Mouse (Mus musculus): ENCODE measurements at regions not wholly inside any gene's neighbourhood (a gene's known extent, or its start where the extent isn't known, plus 50 kb on each side); places are given as distances from the start of the nearest gene placed in this dataset.
A peak's percentile ranks its signal among the peaks of the same experiment; 100 is the strongest.

DNA sequence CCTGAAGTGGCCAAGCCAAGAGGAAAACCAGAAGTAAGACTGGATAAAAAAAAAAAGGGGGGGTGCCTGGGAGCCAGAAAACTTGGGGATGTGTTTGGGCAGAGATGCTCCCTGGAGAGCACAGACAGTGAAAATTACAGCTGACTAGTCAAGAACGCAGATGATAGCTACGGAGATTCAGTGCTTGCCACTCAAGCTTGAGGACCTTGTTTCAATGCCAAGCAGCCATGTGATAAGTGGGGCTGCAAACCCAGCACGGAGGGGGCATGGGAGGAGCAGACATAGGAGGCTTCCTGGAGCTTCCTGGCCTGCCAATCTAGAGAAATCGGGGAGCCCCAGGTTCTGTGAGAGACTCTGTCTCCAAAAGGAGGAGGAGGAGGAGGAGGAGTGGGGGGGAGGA, 223.7 kb downstream of the Setd4 start:
- 79% methylated on average over 4 of the region's 4 CpGs for WGBS
- H3K27ac ChIP-seq: no peak overlapping the region
- no peak for ATAC-seq (ENCODE audit: low FRiP score, low read depth)

DNA sequence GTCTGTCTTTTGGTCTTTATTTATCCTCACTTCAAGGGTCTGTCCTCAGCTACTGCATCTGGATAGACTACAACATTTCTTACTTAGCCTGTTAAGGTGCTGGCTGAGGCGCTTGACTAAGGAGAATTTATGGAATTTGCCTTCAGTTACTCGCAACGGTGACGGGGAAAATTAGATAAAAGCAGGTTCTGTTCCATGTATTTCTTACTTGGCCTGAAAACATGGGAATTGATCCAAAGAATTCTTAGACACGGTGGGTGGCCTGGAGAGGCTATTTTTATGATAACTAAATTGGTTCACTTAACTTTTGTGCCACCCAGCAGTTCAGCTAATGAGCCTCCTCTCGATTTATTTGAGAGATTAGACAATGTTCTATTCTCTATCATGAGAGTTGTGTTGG, 224.3 kb downstream of the Setd4 start:
- no peak overlapping the region for H3K4me2 ChIP-seq (replicated peaks)
- H3K36me3 ChIP-seq: no peaks in the 10 kb centered on the region
- peaks cover 3% of the 10 kb centered on the region; the same call in 1 of the 2 replicates for H3K27me3 ChIP-seq
- ATAC-seq (ENCODE audit: low FRiP score, low read depth): no peak
- H3K27ac ChIP-seq: no peak overlapping the region
- no peak overlapping the region for H3K4me3 ChIP-seq
- H3K9ac ChIP-seq: no peak overlapping the region
- 45% methylated on average over 6 of the region's 6 CpGs for WGBS
- no peaks in the 10 kb centered on the region for H3K9me3 ChIP-seq
- peaks cover 25% of the 10 kb centered on the region for H3K4me1 ChIP-seq

More for the DNA sequence above, 223.7 kb downstream of the Setd4 start:
- no peak overlapping the region for H3K9ac ChIP-seq
- no peaks in the 10 kb centered on the region for H3K36me3 ChIP-seq
- H3K4me3 ChIP-seq: no peak overlapping the region
- H3K27me3 ChIP-seq: peaks cover 3% of the 10 kb centered on the region; the same call in 1 of the 2 replicates
- peaks cover 25% of the 10 kb centered on the region for H3K4me1 ChIP-seq
- H3K9me3 ChIP-seq: no peaks in the 10 kb centered on the region
- H3K4me2 ChIP-seq (replicated peaks): no peak overlapping the region

DNA sequence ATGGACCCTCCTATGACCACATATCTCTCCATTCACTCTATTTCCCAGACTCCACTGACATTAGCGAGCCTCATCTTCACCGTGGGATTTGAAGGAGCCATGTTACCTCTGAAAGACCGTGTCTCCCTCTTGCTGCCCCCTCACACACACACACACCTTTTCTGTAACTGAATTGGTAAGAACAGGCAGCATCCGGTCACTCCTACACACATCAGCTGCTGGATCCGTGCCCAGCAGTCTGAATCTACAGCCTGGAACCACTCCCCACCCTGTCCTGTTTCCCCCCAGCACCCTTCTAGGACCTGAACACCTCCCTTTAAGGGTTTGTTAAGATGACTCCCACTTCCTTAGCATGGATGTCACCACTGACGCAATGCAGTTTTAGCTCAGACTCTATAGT, 229.2 kb downstream of the Setd4 start:
- no peak overlapping the region for H3K4me2 ChIP-seq (replicated peaks)
- H3K4me3 ChIP-seq: no peak overlapping the region
- no peaks in the 10 kb centered on the region for H3K36me3 ChIP-seq
- H3K9ac ChIP-seq: no peak overlapping the region
- H3K9me3 ChIP-seq: no peaks in the 10 kb centered on the region
- ATAC-seq (ENCODE audit: low FRiP score, low read depth): no peak
- H3K4me1 ChIP-seq: peaks cover 19% of the 10 kb centered on the region
- 77% methylated on average over 6 of the region's 6 CpGs for WGBS
- H3K27me3 ChIP-seq: 0 out of 2 replicates have a peak, but pooled peaks cover 7% of the 10 kb centered on the region
- H3K27ac ChIP-seq: no peak overlapping the region

DNA sequence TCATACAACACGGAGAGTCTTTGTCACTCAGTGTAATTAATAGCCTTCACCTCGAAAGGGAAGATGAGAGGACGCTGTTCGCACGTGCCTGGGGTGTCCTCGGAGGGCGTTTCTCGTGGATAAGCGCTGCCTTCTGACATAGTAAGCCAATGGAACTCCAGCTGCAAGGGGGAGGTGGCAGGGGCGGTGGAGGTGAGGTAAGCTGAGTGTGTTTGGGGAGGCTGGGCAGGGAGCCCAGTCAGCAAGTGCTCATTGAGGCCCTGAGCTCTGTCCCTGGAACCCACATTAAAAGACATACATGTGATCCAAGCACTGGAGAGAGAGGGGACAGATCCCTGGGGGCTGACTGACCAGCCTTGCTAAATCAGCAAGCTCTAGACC, 234.1 kb downstream of the Setd4 start:
- Histone ChIP-seq H3K36me3 (no peaks in the 10 kb centered on the region), H3K9ac (no peak overlapping the region), H3K27me3 (0 out of 2 replicates have a peak, but pooled peaks cover 7% of the 10 kb centered on the region), H3K9me3 (no peaks in the 10 kb centered on the region), H3K4me1 (peaks cover 33% of the 10 kb centered on the region), H3K4me3 (no peak overlapping the region), H3K27ac (peak overlapping the region; percentile 69; the same call in 1 of the 2 replicates), H3K4me2 (replicated peaks) (peak overlapping the region; percentile 34)
- 57% methylated on average over 10 of the region's 10 CpGs for WGBS
- peak; percentile 37; the same call in 1 of the 2 replicates for ATAC-seq (ENCODE audit: low FRiP score, low read depth)

DNA sequence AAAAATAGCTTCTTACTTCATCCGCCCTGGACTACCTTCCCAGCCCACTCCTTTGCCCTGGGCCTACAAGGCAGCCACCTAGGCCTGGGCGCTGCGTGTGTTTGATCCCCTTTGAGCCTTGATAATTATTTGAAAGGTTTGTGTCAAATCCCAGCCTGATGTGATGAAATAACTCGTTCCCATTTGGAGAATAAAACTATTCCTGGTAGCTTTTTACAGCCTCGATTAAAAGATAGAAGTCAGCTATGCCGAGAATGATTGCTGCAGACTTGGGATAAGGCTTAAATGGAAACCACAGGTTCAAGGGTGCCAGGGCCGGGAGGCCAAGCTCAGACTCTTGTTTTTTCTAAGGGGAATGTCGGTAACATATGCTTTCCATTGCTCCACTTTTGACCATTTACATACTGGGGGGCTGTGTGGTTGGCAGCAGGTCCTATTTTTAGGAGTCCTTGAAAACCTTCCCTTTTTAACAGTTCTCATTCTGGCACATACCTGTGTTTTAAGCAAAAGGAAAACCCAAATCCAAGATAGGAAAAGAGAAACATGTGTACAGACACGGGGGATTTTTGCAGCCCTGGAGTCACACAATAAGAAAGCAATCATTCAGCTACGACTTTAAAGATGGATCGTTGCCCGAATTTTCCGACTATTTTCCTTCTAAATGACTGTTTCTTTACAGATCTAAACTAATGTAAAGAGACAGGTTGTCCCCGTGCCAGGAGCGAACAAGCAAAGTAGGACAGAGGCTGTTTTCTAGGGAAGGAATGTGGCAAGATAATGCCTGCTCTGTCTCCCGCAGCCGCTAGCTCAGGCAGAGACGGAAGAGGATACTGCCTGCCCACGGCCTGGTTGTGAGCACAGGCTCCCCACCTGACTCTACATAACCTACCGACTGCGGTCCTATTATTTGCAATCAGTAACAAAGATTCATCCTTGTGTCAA, 234.8 kb downstream of the Setd4 start:
- no peaks in the 10 kb centered on the region for H3K9me3 ChIP-seq
- no peak overlapping the region for H3K4me3 ChIP-seq
- H3K4me2 ChIP-seq (replicated peaks): peak overlapping the region; percentile 34
- H3K27ac ChIP-seq: peak overlapping the region; percentile 69
- no peaks in the 10 kb centered on the region for H3K36me3 ChIP-seq
- peaks cover 33% of the 10 kb centered on the region for H3K4me1 ChIP-seq
- 42% methylated on average over 21 of the region's 21 CpGs for WGBS
- H3K9ac ChIP-seq: no peak overlapping the region
- peak; percentile 68 for ATAC-seq (ENCODE audit: low FRiP score, low read depth)
- H3K27me3 ChIP-seq: 0 out of 2 replicates have a peak, but pooled peaks cover 7% of the 10 kb centered on the region

DNA sequence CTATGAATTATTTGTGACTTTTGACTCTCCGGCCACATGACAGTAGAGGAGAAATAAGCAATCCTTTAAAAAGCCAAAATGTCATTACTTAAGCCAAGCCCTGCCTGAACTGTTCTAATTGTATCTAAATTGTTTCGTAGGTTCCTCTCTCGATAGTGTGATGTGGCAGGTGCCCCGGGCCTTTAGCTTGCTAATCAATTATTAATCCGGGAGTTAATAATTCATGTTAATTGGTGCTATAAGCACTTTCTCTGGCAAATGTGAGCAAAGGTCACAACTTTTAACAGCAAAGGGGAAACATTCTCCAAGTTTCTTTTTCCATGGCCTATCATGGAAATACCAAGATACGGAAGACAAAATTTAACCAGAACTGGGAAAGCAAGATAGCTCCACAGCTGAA, 235.9 kb downstream of the Setd4 start:
- Histone ChIP-seq H3K4me1 (peaks cover 25% of the 10 kb centered on the region), H3K4me2 (replicated peaks) (no peak overlapping the region), H3K27me3 (0 out of 2 replicates have a peak, but pooled peaks cover 7% of the 10 kb centered on the region), H3K9me3 (no peaks in the 10 kb centered on the region), H3K36me3 (no peaks in the 10 kb centered on the region), H3K9ac (no peak overlapping the region), H3K4me3 (no peak overlapping the region), H3K27ac (peak overlapping the region; percentile 69; the same call in 1 of the 2 replicates)
- WGBS: 87% methylated on average over 6 of the region's 6 CpGs
- ATAC-seq (ENCODE audit: low FRiP score, low read depth): no peak

DNA sequence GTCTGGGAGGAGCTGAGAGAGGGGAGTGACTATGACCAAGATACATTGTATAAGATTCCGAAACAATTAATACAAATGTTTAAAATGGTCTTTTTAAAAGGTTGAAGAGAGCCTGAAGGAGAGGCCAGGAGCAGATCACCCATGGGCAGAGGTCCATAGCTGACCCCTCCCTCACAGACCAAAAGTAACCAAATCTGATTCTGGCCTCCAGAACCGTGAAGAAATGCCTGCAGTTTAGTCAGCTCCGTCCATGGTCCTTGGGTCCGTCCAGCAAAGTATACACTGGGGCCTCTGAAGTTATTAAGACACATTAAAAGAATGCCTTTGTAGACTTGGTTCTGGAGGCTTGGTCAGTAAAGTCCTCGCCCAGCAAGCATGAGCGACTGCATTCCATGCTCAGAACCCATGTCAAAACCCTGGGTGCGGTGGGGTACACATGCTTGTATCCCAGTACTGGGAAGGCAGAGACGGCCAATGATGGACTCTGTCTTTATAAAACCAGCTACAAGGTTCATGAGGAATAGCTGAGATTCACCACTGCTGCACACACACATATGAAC, 236.5 kb downstream of the Setd4 start:
- no peaks in the 10 kb centered on the region for H3K36me3 ChIP-seq
- no peak overlapping the region for H3K4me2 ChIP-seq (replicated peaks)
- H3K27ac ChIP-seq: no peak overlapping the region
- no peaks in the 10 kb centered on the region for H3K9me3 ChIP-seq
- ATAC-seq (ENCODE audit: low FRiP score, low read depth): no peak
- H3K9ac ChIP-seq: no peak overlapping the region
- H3K4me3 ChIP-seq: no peak overlapping the region
- 0 out of 2 replicates have a peak, but pooled peaks cover 7% of the 10 kb centered on the region for H3K27me3 ChIP-seq
- peaks cover 25% of the 10 kb centered on the region for H3K4me1 ChIP-seq
- WGBS: 86% methylated on average over 8 of the region's 8 CpGs

DNA sequence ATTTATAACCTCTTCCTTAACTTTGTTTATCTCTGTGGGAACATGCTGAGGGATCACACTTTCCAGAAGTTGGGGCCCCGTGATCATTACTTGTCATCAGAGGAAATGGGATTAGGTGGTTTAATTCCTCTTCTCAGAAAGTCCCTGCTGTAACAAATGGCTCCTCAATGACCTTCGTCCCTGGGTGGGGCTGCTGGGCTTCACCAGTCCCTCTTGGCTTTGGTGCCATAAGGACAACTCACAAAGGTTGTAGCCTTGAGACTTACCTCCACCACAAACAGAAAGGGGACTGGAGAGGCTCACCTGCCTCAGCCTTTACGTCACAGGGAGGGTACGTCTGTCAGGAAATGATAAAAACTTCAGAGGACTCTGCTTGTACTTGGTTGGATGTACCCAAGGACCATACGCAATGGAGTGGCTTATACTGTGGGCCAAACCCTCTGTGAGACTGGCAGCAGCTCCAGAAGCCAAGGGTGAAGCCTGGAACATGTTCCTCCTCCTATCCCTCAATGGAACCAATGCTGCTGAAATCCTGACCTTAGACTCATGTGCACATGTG, 237.4 kb downstream of the Setd4 start:
- no peak for ATAC-seq (ENCODE audit: low FRiP score, low read depth)
- no peaks in the 10 kb centered on the region for H3K36me3 ChIP-seq

DNA sequence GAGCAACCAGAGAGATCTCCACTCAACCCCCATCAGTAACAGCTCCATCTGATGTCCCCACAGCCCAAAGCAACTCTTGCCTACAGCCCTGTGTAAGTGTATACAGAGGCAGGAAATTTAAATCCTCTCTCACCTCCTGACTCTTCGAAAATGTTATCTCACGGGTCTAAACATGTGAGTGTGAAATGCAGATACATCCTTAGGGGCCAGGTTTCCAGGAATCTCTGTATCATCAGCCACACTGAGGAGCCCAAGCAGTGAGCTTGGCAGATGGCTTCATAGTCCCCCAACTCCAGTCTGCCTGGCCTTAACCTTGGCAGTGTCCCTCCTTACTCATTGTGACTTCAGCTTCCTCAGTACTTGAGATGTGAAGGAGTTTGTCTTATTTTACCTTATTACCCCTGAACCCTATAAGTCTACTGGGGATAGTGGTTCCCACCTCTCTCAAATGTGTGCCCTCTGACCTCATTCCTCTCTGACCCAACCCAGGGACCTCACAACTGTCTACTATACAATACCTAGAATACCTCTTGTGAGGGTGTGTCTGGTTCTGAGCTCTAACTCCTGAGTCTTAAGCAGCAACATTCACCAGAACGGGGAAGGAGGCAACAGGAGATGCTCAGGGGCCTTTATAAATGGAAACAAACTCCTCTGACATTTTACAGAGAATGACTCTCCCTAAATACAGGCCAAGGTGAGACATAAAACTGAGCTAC, 238.5 kb downstream of the Setd4 start:
- no peak overlapping the region for H3K27ac ChIP-seq
- H3K36me3 ChIP-seq: no peaks in the 10 kb centered on the region
- H3K9ac ChIP-seq: no peak overlapping the region
- H3K4me2 ChIP-seq (replicated peaks): no peak overlapping the region
- peaks cover 25% of the 10 kb centered on the region for H3K4me1 ChIP-seq
- no peak overlapping the region for H3K4me3 ChIP-seq
- no peak for ATAC-seq (ENCODE audit: low FRiP score, low read depth)
- no peaks in the 10 kb centered on the region for H3K9me3 ChIP-seq
- H3K27me3 ChIP-seq: no peaks in the 10 kb centered on the region
- WGBS: 63% methylated on average over 3 of the region's 3 CpGs

More for the DNA sequence above, 237.4 kb downstream of the Setd4 start:
- no peak overlapping the region for H3K9ac ChIP-seq
- 62% methylated on average over 5 of the region's 5 CpGs for WGBS
- no peak overlapping the region for H3K4me2 ChIP-seq (replicated peaks)
- peaks cover 25% of the 10 kb centered on the region for H3K4me1 ChIP-seq
- no peak overlapping the region for H3K4me3 ChIP-seq
- H3K27me3 ChIP-seq: 0 out of 2 replicates have a peak, but pooled peaks cover 4% of the 10 kb centered on the region
- H3K27ac ChIP-seq: no peak overlapping the region
- H3K9me3 ChIP-seq: no peaks in the 10 kb centered on the region

DNA sequence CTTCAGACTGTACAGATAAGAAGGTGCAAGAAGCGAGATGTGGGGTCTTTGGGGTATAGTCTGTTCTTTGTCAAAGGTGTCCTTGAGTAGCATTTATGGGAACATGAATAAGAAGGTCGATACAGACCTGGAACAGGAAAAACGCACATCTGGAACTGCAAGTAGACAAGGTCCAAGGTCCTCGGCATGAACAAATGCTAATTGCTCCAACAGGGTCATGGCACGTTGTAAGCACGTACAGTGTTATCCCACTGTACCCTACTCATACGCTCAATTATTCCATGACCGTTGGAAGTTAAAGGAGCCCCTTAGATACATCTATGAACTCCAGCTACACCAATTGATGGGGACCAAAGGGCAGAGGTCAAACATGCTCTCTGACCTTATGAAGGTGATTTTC, 244.1 kb downstream of the Setd4 start:
- no peak for ATAC-seq (ENCODE audit: low FRiP score, low read depth)
- no peak overlapping the region for H3K27ac ChIP-seq
- H3K4me2 ChIP-seq (replicated peaks): no peak overlapping the region
- no peaks in the 10 kb centered on the region for H3K4me1 ChIP-seq
- WGBS: 85% methylated on average over 8 of the region's 8 CpGs
- no peaks in the 10 kb centered on the region for H3K27me3 ChIP-seq
- no peaks in the 10 kb centered on the region for H3K36me3 ChIP-seq
- no peaks in the 10 kb centered on the region for H3K9me3 ChIP-seq
- no peak overlapping the region for H3K9ac ChIP-seq
- H3K4me3 ChIP-seq: no peak overlapping the region

DNA sequence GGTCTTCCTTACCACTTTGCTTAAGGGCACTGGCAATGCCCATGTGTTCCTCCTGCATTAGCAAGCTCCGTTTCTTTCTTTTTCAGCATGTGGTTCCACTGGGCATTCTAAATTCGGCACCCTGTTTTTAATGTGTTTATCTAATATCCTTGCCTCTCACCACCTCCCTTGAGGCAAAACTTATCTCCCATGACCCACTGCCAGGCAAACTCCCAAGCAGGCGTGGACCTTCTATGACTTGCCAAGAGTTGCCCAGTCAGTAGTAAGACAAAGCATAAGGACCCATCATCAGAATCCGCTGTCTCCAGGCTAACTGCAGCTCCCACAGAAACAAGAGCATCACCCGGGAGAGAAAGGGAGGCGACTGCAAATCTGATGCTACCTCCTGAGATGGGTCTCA, 245.2 kb downstream of the Setd4 start:
- Histone ChIP-seq H3K36me3 (no peaks in the 10 kb centered on the region), H3K9me3 (no peaks in the 10 kb centered on the region), H3K4me1 (no peaks in the 10 kb centered on the region), H3K27ac (no peak overlapping the region), H3K27me3 (no peaks in the 10 kb centered on the region), H3K4me3 (no peak overlapping the region), H3K4me2 (replicated peaks) (no peak overlapping the region), H3K9ac (no peak overlapping the region)
- no peak for ATAC-seq (ENCODE audit: low FRiP score, low read depth)
- WGBS: 85% methylated on average over 6 of the region's 6 CpGs

DNA sequence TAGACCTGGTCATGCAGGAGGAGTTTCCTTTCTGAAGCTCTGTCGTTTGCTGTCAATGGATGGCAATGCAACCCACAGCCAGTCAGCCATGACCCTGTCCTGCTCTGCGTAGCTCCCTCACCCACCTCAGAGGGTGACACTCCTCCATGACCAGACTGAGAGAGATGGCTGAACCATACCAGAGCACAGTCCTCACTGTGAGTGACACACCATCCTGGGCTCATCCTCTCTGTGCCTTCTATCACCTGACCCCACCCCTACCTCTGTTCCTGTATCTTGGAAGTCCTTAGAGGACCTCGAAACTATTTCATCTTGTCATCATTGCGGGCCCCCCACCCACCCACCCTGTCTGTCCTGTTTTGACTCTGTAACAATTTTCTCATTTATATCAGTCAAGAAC, 245.7 kb downstream of the Setd4 start:
- no peak overlapping the region for H3K4me2 ChIP-seq (replicated peaks)
- no peaks in the 10 kb centered on the region for H3K9me3 ChIP-seq
- H3K27me3 ChIP-seq: no peaks in the 10 kb centered on the region
- no peak for ATAC-seq (ENCODE audit: low FRiP score, low read depth)
- no peak overlapping the region for H3K9ac ChIP-seq
- WGBS: 78% methylated on average over 4 of the region's 4 CpGs
- H3K4me1 ChIP-seq: no peaks in the 10 kb centered on the region
- H3K36me3 ChIP-seq: no peaks in the 10 kb centered on the region
- no peak overlapping the region for H3K27ac ChIP-seq
- H3K4me3 ChIP-seq: no peak overlapping the region
